Mouse (Mus musculus) forebrain, embryonic 12.5 days (tissue): ENCODE data around the gene Lrr1. TPM values are rescaled to one million over a fixed set of nuclear protein-coding genes. Genes with fewer than 3 reads are reported as not detected.

ENCODE experiments used
- ATAC-seq: fragments of 200-750 bp; cut with Nextera tagmentation; 2 replicates; pipeline ENCODE4 v1.8.0; 2017; ENCODE audit warnings: moderate TSS enrichment; ENCODE audit not compliant: low FRiP score
- H3K27ac ChIP-seq: fragments of 300-500 bp; sonication (generic); 2 replicates; pipeline ENCODE4 v1.5.1; 2016; ENCODE audit warnings: mild to moderate bottlenecking
- H3K27me3 ChIP-seq: fragments of 300-500 bp; sonication (generic); 2 replicates; pipeline ENCODE4 v1.6.1; 2016; ENCODE audit warnings: mild to moderate bottlenecking
- H3K36me3 ChIP-seq: fragments of 300-500 bp; sonication (generic); replicated peaks from 2 replicates; pipeline ENCODE4 v1.6.1; 2016; ENCODE audit warnings: mild to moderate bottlenecking
- H3K4me1 ChIP-seq: fragments of 300-500 bp; sonication (generic); 2 replicates; pipeline ENCODE4 v1.6.1; 2016
- H3K4me2 ChIP-seq: fragments of 300-500 bp; sonication (generic); 2 replicates; pipeline ENCODE4 v1.6.1; 2016; ENCODE audit warnings: mild to moderate bottlenecking, moderate library complexity
- H3K4me3 ChIP-seq: fragments of 300-500 bp; sonication (generic); replicated peaks from 2 replicates; pipeline ENCODE4 v1.5.1; 2016; ENCODE audit warnings: mild to moderate bottlenecking
- H3K9ac ChIP-seq: fragments of 300-500 bp; sonication (generic); 2 replicates; pipeline ENCODE4 v1.6.1; 2016; ENCODE audit warnings: mild to moderate bottlenecking
- H3K9me3 ChIP-seq: fragments of 300-500 bp; sonication (generic); 2 replicates; pipeline ENCODE4 v1.6.1; 2016
- WGBS: fragments of 180-500 bp; shearing (Covaris S2); methylation state at CpG from one replicate; pipeline ENCODE4 v1.1.7; 2016; 5-methylcytosine and 5-hydroxymethylcytosine counted together
- polyA plus RNA-seq: library from polyadenylated mRNA; unstranded; fragments of >200 nt; fragmentation: Nextera tagmentation; extraction: Ambion mirVana; gene quantifications from 2 replicates; pipeline ENCODE4 v1.2.1, GENCODE M21; 2016

Lrr1 gene
- polyA plus RNA-seq, 1 experiment from 2014 or later, result 29.7 TPM

DNA sequence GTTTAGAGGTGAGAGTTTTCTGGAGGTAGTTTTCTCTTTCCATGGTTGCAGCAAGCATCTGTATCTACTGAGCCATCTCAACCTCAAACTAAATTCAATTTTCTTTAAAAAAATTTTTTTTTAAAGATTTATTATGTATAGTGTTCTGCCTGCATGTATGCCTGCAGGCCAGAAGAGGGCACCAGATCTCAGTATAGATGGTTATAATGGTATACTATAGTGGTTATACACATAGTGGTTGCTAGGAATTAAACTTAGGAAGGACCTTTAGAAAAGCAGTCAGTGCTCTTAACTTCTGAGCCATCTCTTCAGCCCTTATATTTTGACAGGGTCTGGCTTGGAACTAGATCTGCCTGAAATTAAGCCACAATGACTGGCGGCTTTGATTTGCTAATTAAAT, 21.9 kb downstream of the Lrr1 start:
- Histone ChIP-seq H3K4me2 (no peak overlapping the region), H3K36me3 (peaks cover 39% of the 10 kb centered on the region), H3K9me3 (no peaks in the 10 kb centered on the region), H3K4me1 (peaks cover 14% of the 10 kb centered on the region), H3K4me3 (no peak overlapping the region), H3K9ac (no peak overlapping the region), H3K27me3 (no peaks in the 10 kb centered on the region), H3K27ac (no peak overlapping the region)
- WGBS, result 97% methylated on average over 1 of the region's 1 CpGs
- ATAC-seq, result no peak

DNA sequence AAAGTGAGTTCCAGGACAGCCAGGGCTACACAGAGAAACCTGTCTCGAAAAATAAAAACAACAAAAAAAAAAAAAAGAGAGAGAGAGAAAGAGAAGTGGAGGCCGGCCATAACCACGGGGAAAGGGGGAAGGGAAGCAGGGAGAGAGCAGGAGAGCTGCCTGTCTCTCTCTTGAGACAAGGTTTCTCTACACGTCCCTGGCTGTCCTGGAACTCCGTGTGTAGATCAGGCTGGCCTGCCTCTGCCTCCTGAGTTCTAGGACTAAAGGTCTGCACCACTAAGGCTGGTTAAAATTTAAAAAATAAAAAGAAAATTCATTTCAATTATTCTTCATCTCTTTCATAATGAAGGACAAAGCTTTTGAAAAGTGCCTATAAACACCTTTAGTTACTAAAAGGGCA, 22.8 kb downstream of the Lrr1 start:
- no peak overlapping the region for H3K4me2 ChIP-seq
- peaks cover 39% of the 10 kb centered on the region for H3K36me3 ChIP-seq
- H3K4me1 ChIP-seq, result peaks cover 18% of the 10 kb centered on the region
- H3K27me3 ChIP-seq, result no peaks in the 10 kb centered on the region
- H3K27ac ChIP-seq, result no peak overlapping the region
- no peak for ATAC-seq
- 91% methylated on average over 5 of the region's 5 CpGs for WGBS
- no peaks in the 10 kb centered on the region for H3K9me3 ChIP-seq
- H3K4me3 ChIP-seq, result no peak overlapping the region
- no peak overlapping the region for H3K9ac ChIP-seq

- Histone ChIP-seq H3K9me3 (no peaks in the 10 kb centered on the region), H3K4me1 (peaks cover 9% of the 10 kb centered on the region), H3K9ac (no peak overlapping the region), H3K27ac (no peak overlapping the region), H3K4me2 (no peak overlapping the region), H3K27me3 (no peaks in the 10 kb centered on the region), H3K4me3 (no peak overlapping the region), H3K36me3 (peaks cover 35% of the 10 kb centered on the region)
- ATAC-seq, result no peak
- 92% methylated on average over 2 of the region's 2 CpGs for WGBS
These were observed 24.0 kb downstream of the Lrr1 start for GRCm38 (mm10) chr12:69192637-69193036.

GRCm38 (mm10) chr12:69196444-69197377, 28.1 kb downstream of the Lrr1 start, which contains the start of gene Gm49383:
Gm49383 (minus strand) TSS chr12:69197104.
- WGBS, result under 1% methylated on average over 75 of the region's 75 CpGs
- H3K36me3 ChIP-seq, result peaks cover 23% of the 10 kb centered on the region
- peak within 1 kb of the TSS; percentile 84 for H3K27ac ChIP-seq
- ATAC-seq, result peak; percentile 85
- H3K9me3 ChIP-seq, result no peaks in the 10 kb centered on the region
- peak within 1 kb of the TSS; percentile 98 for H3K4me2 ChIP-seq
- H3K27me3 ChIP-seq, result no peaks in the 10 kb centered on the region
- peak within 1 kb of the TSS; percentile 93 for H3K4me3 ChIP-seq
- H3K4me1 ChIP-seq, result peaks cover 21% of the 10 kb centered on the region
- peak within 1 kb of the TSS; percentile 88 for H3K9ac ChIP-seq

DNA sequence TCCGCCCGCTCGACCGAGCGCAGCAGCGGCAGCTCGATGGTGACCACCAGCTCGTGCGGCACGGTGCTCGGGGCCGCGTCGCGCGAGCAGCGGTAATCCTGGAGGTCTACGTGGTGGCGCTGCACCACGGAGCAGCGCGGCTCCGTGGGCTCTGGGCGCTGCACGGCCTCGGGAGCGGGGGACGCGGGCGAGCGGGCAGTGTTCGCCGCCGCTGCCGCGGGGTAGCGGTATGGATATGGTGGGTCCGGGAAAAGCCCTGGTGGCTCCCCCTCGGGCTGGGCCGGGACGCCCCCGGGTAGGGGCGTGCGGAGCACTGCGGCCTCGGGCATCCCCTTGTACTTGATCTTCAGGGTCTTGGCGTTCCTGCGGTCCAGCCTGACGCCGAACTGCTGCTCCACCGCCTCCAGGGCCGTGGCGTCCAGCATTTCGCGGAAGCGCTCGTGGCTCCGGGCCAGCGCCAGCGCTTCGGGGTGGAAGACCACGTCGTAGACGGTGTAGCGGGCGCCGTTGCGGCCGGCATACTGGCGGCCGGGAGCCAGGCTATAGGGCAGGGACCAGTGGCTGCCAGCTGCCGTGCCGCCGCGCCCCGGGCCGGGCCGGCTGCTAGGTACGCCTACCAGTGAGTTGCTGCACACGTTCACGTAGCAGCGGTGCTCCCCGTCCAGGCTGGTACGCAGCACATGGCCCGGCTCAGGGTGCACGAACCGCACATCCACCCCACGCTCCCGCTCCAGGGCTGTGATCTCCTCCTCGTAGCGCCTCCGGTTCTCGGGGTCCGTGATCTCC, 29.0 kb downstream of the Lrr1 start:
- Histone ChIP-seq H3K9ac (peak overlapping the region; percentile 88), H3K4me3 (peak overlapping the region; percentile 93), H3K36me3 (peaks cover 25% of the 10 kb centered on the region), H3K9me3 (no peaks in the 10 kb centered on the region), H3K4me1 (peaks cover 21% of the 10 kb centered on the region), H3K27me3 (no peaks in the 10 kb centered on the region), H3K27ac (peak overlapping the region; percentile 84), H3K4me2 (peak overlapping the region; percentile 98)
- ATAC-seq, result peak; percentile 78
- WGBS, result under 1% methylated on average over 94 of the region's 94 CpGs

DNA sequence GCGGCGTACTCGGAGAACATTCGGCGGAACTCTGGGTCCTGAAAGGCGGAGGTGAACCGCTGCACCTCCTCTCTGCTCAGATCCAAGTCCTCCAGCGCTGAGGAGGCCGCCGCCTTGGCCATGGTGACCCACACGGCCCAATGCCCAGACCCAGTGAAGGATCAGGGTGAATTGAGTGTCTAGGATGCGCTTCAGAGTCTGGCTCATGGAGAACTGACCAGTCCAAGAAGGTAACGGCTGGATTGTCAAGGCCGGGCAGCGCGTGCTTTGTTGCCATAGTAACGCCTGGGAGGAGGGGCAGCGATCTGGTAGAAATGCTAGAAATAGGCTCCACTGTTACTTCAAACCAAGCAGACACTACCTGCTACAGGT, 29.5 kb downstream of the Lrr1 start, which contains the start of gene Dnaaf2:
Gene Dnaaf2 (minus strand): TSS at position 266 of the 372 bp plus-strand sequence.
- H3K27me3 ChIP-seq, result no peaks in the 10 kb centered on the region
- H3K4me1 ChIP-seq, result peaks cover 21% of the 10 kb centered on the region
- ATAC-seq, result peak; percentile 34
- under 1% methylated on average over 18 of the region's 18 CpGs for WGBS
- no peaks in the 10 kb centered on the region for H3K9me3 ChIP-seq
- H3K36me3 ChIP-seq, result peaks cover 27% of the 10 kb centered on the region
- H3K9ac ChIP-seq, result peak within 1 kb of the TSS; percentile 88
- peak within 1 kb of the TSS; percentile 93 for H3K4me3 ChIP-seq
- H3K4me2 ChIP-seq, result peak within 1 kb of the TSS; percentile 98
- H3K27ac ChIP-seq, result peak within 1 kb of the TSS; percentile 84

GRCm38 (mm10) chr12:69198985-69199384, 30.4 kb downstream of the Lrr1 start:
- Histone ChIP-seq H3K4me2 (no peak overlapping the region; the same call in 1 of the 2 replicates), H3K36me3 (peaks cover 27% of the 10 kb centered on the region), H3K4me1 (peaks cover 21% of the 10 kb centered on the region), H3K9ac (no peak overlapping the region), H3K9me3 (no peaks in the 10 kb centered on the region), H3K27me3 (no peaks in the 10 kb centered on the region), H3K4me3 (no peak overlapping the region), H3K27ac (no peak overlapping the region)
- no peak for ATAC-seq

GRCm38 (mm10) chr12:69204052-69204833, 35.6 kb downstream of the Lrr1 start, which contains the start of gene Gm49384:
Gm49384 (minus strand) TSS chr12:69204267.
- Histone ChIP-seq H3K9me3 (no peaks in the 10 kb centered on the region), H3K27me3 (no peaks in the 10 kb centered on the region), H3K4me3 (no peak within 1 kb of the TSS), H3K4me2 (no peak within 1 kb of the TSS), H3K36me3 (peaks cover 42% of the 10 kb centered on the region), H3K9ac (no peak within 1 kb of the TSS), H3K27ac (no peak within 1 kb of the TSS), H3K4me1 (no peaks in the 10 kb centered on the region)
- WGBS, result 81% methylated on average over 16 of the region's 16 CpGs
- ATAC-seq, result peak; percentile 60; the same call in 1 of the 2 replicates

- no peak for ATAC-seq
- Histone ChIP-seq H3K9me3 (no peaks in the 10 kb centered on the region), H3K9ac (no peak overlapping the region), H3K36me3 (peaks cover 41% of the 10 kb centered on the region), H3K27ac (no peak overlapping the region), H3K27me3 (no peaks in the 10 kb centered on the region), H3K4me2 (no peak overlapping the region), H3K4me3 (no peak overlapping the region), H3K4me1 (no peaks in the 10 kb centered on the region)
- WGBS, result 94% methylated on average over 8 of the region's 8 CpGs
These were observed 38.8 kb downstream of the Lrr1 start for GRCm38 (mm10) chr12:69207396-69207795.

DNA sequence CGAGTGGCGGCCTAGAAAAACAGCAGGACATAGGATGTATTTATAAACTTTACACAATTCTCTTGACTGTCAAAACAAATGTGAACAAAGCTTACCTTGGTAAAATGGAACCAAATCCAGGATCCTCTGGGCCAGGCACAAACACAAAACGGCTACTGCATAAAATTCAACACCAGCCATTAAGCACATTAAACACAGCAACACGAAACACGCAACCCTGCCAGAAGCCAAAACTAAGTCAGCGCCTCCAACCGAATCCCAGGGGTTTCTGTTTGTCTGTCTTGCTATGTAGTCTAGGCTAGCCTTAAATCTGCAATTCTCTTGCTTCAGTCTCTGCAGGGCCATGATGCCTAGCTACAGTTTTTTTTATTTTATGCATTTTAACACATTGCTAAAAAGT, 39.3 kb downstream of the Lrr1 start:
- Histone ChIP-seq H3K9me3 (no peaks in the 10 kb centered on the region), H3K4me3 (no peak overlapping the region), H3K9ac (no peak overlapping the region), H3K4me1 (no peaks in the 10 kb centered on the region), H3K27me3 (no peaks in the 10 kb centered on the region), H3K4me2 (no peak overlapping the region), H3K27ac (no peak overlapping the region), H3K36me3 (peaks cover 40% of the 10 kb centered on the region)
- whole genome bisulfite sequencing, result 93% methylated on average over 7 of the region's 7 CpGs
- no peak for ATAC-seq

GRCm38 (mm10) chr12:69208520-69208919, 39.9 kb downstream of the Lrr1 start:
- Histone ChIP-seq H3K27me3 (no peaks in the 10 kb centered on the region), H3K36me3 (peaks cover 44% of the 10 kb centered on the region)

More at GRCm38 (mm10) chr12:69208520-69208919, 39.9 kb downstream of the Lrr1 start:
- Histone ChIP-seq H3K9ac (no peak overlapping the region), H3K27ac (no peak overlapping the region), H3K9me3 (no peaks in the 10 kb centered on the region), H3K4me1 (no peaks in the 10 kb centered on the region), H3K4me2 (no peak overlapping the region), H3K4me3 (no peak overlapping the region)
- ATAC-seq, result no peak
- 95% methylated on average over 2 of the region's 2 CpGs for WGBS
